Mouse (Mus musculus) activated CD4-positive, CD25-positive, alpha-beta regulatory T cell, adult 9 weeks (primary cell): Measurements from ENCODE around the gene Mgat4c. TPM values are rescaled to one million over a fixed set of nuclear protein-coding genes. Genes with fewer than 3 reads are reported as not detected.

Source experiments
- polyA plus RNA-seq: library from polyadenylated mRNA; unstranded; fragments of 100-300 nt; shearing (Covaris generic); gene quantifications from one replicate; pipeline ENCODE4 v1.2.1, GENCODE M21; 2017

Gene Mgat4c
- polyA plus RNA-seq, result not detected

DNA sequence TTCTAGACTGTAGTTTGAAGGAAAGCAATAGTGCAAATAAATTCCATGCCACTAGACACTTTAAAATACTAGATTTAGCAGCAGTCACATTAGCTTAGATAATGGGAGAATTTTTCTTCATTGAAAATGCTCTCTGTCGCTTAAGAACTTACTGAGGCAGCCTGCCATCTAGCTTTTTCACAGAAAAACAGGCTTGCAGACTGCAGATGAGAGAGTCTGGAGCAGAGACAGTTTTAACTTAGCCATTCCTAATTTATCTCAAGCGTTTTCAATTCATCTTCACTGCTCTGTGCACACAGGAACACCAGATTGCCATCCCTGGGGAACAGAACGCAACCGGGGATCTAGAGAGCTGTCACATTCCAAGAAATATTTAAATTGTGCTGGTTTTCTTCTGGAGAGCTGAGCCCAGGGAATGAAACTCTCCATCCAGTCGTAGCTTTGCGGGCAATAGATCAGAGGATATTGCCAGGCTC is at the start of gene Mgat4c:
Mgat4c (plus strand) TSS at position 51 of the 476 bp plus-strand sequence.

